Mouse (Mus musculus) ES-E14 (cell line): ENCODE data around the gene Zfp385b. TPM values are rescaled to one million over a fixed set of nuclear protein-coding genes. Genes with fewer than 3 reads are reported as not detected.

Source experiments
- DNase-seq: peaks from one replicate; pipeline ENCODE4 v3.0.0-alpha.2; 2013; ENCODE audit warnings: low read depth, low spot score
- H3K27ac ChIP-seq: 2 replicates; pipeline ENCODE4 v1.5.1; 2012; ENCODE audit warnings: low read depth, mild to moderate bottlenecking, low read length, moderate library complexity, mixed read lengths; ENCODE audit not compliant: poor library complexity, insufficient read depth, severe bottlenecking
- H3K36me3 ChIP-seq: 2 replicates; pipeline ENCODE4 v1.6.1; 2012; ENCODE audit warnings: mild to moderate bottlenecking, low read length, moderate library complexity, mixed read lengths; ENCODE audit not compliant: control insufficient read depth, poor library complexity, insufficient read depth, severe bottlenecking
- H3K4me1 ChIP-seq, 2 experiments: fragments of 150-350 bp in 1 of 2; sonication (generic) in 1 of 2; 2 replicates each; pipeline ENCODE4 v1.6.1; 2012; ENCODE audit warnings: low read length in 2 of 2, mild to moderate bottlenecking in 1 of 2, mixed read lengths in 1 of 2; ENCODE audit not compliant: control insufficient read depth in 2 of 2, insufficient read depth in 2 of 2, poor library complexity in 1 of 2
- H3K4me3 ChIP-seq, 2 experiments: fragments of 150-350 bp in 1 of 2; sonication (generic) in 1 of 2; 2 replicates each; pipeline ENCODE4 v1.5.1; 2012; ENCODE audit warnings: low read length in 2 of 2, low read depth in 1 of 2, mild to moderate bottlenecking in 1 of 2, mixed read lengths in 1 of 2; ENCODE audit not compliant: insufficient read depth in 1 of 2, poor library complexity in 1 of 2, severe bottlenecking in 1 of 2
- H3K9ac ChIP-seq: 2 replicates; pipeline ENCODE4 v1.6.1; 2012; ENCODE audit warnings: low read depth, mild to moderate bottlenecking, low read length, mixed read lengths; ENCODE audit not compliant: poor library complexity, insufficient read depth, severe bottlenecking
- H3K9me3 ChIP-seq: fragments of 150-350 bp; sonication (generic); 2 replicates; pipeline ENCODE4 v1.6.1; 2012; ENCODE audit warnings: low read depth, mild to moderate bottlenecking, low read length; ENCODE audit not compliant: control insufficient read depth, insufficient read depth
- CHD2 ChIP-seq: IDR thresholded peaks from 2 replicates; pipeline ENCODE4 v1.6.1; 2014; ENCODE audit warnings: mild to moderate bottlenecking, low read depth, low read length, inconsistent platforms
- HCFC1 ChIP-seq: IDR thresholded peaks from 2 replicates; pipeline ENCODE4 v1.6.1; 2012; ENCODE audit warnings: low read length, inconsistent platforms, borderline replicate concordance; ENCODE audit not compliant: insufficient read depth
- MAFK ChIP-seq: IDR thresholded peaks from 2 replicates; pipeline ENCODE4 v1.6.1; 2014; ENCODE audit warnings: mild to moderate bottlenecking, low read depth, low read length, inconsistent platforms; ENCODE audit not compliant: insufficient read depth
- ZC3H11A ChIP-seq: IDR thresholded peaks from 2 replicates; pipeline ENCODE4 v1.6.1; 2012; ENCODE audit warnings: low read depth, mild to moderate bottlenecking, inconsistent platforms, low read length, borderline replicate concordance
- ZNF384 ChIP-seq: IDR thresholded peaks from 2 replicates; pipeline ENCODE4 v1.6.1; 2012; ENCODE audit warnings: low read depth, low read length, inconsistent platforms
- in situ Hi-C, 2 experiments: fragments of 600-800 bp; cut with MboI; formaldehyde crosslinking; loops; one replicate each; pipeline ENCODE4 v1.15.1; 2025; ENCODE audit warnings: low sequenced_read_pairs in 2 of 2, inconsistent platforms in 1 of 2; ENCODE audit not compliant: unreplicated experiment in 2 of 2
- total RNA-seq: library from RNA; depleted of rRNA; stranded (reverse); fragments of 300-350 nt; gene quantifications from 2 replicates; pipeline ENCODE4 v1.2.3, GENCODE M21; 2012

Gene Zfp385b
- total RNA-seq, 1 experiment, result 0.09 TPM

DNA sequence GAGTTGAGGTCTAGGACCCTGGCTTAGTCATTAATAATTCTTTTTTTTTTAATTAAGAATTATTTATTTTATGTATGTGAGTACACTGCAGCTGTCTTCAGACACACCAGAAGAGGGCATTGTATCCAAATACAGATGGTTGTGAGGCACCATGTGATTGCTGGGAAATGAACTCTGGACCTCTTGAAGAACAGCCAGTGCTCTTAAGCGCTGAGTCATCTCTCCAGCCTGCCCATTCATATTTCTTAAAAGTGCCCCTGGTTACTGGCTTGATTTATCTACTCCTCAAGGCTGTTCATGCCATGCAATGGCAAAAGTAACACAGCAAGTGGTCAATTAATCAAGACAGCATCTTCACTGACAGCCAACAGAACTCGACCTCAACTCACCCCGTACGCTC lies 130.8 kb downstream of the Zfp385b start:
- TF ChIP-seq ZC3H11A (no peak), MAFK (no peak), HCFC1 (no peak), ZNF384 (no peak), CHD2 (no peak)
- Histone ChIP-seq H3K36me3 (no peaks in the 10 kb centered on the region), H3K9ac (no peak overlapping the region), H3K4me3 (no peak overlapping the region), H3K9me3 (no peaks in the 10 kb centered on the region), H3K27ac (no peak overlapping the region), H3K4me1 (no peaks in the 10 kb centered on the region)
- DNase-seq, result no peak
- in situ Hi-C loops, result no loop called here

DNA sequence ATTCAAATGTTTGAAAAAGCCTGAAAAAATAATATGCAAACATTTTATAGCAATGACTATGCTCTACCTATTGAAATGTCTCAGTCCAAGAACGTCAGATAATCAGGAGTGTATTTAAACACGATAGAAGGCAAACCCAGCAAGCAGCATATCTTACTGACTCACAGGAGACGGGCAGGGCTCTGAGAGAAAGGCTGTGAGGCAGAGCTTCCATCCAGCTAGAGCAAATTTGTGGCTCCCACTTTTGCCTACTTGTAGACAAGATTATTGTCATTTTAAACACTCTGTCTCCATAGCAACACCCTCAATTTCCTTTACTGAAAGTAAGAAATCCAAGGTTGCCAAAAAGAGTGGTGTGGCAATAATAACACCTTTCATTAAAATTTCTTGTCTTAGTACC lies 135.4 kb downstream of the Zfp385b start:
- TF ChIP-seq ZC3H11A, result no peak
- TF ChIP-seq HCFC1, result no peak
- DNase-seq, result no peak
- in situ Hi-C loops, result no loop called here
- no peaks in the 10 kb centered on the region for H3K9me3 ChIP-seq
- no peak overlapping the region for H3K9ac ChIP-seq
- H3K4me1 ChIP-seq, result no peaks in the 10 kb centered on the region
- H3K27ac ChIP-seq, result no peak overlapping the region
- H3K36me3 ChIP-seq, result no peaks in the 10 kb centered on the region
- no peak overlapping the region for H3K4me3 ChIP-seq

DNA sequence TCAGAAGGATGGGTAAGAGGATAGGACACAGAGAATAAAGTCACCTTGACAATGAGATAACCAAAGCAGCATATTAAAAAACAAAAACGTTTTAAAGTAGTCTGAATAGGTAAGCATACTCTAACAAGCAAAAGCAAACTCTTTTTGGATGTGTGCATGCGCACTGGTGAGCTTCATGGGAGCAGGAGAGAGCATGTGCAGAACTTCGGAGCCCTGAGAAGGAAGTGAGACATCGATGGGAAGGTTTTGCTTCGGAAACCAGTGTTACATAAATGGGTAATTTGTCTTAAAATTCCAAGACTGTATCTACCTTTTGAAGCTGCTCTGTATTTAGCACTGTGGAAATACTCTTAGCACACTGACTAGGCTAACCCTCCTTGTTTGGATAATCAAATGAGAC lies 137.2 kb downstream of the Zfp385b start:
- Histone ChIP-seq H3K4me1 (no peaks in the 10 kb centered on the region), H3K4me3 (no peak overlapping the region), H3K27ac (no peak overlapping the region), H3K36me3 (no peaks in the 10 kb centered on the region), H3K9me3 (no peaks in the 10 kb centered on the region), H3K9ac (no peak overlapping the region)
- in situ Hi-C loops, result no loop called here
- no peak for DNase-seq
- no peak for TF ChIP-seq ZNF384
- no peak for TF ChIP-seq HCFC1

DNA sequence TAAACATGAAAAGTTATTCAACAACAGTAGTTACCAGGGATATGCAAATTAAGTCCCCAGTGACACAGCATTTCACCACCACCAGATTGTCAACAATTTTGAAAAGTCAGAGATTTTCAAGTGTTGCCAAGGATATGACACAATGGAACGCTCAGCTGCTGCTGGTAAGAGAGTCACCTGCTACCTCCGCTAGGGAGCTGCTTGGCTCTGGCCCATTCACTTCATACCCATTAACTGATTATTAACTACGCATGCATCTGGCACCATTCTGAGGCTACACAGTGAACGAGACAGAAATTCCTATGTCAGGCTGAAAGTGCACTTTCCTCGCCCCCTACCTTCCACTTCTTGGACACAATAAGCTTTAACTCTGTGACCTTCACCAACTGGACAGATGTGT lies 137.7 kb downstream of the Zfp385b start:
- Histone ChIP-seq H3K9me3 (no peaks in the 10 kb centered on the region), H3K4me3 (no peak overlapping the region), H3K36me3 (no peaks in the 10 kb centered on the region), H3K4me1 (no peaks in the 10 kb centered on the region), H3K9ac (no peak overlapping the region), H3K27ac (no peak overlapping the region)
- no peak for DNase-seq
- TF ChIP-seq MAFK, result no peak
- TF ChIP-seq ZC3H11A, result no peak
- TF ChIP-seq CHD2, result no peak
- no peak for TF ChIP-seq HCFC1
- in situ Hi-C loops, result no loop called here

DNA sequence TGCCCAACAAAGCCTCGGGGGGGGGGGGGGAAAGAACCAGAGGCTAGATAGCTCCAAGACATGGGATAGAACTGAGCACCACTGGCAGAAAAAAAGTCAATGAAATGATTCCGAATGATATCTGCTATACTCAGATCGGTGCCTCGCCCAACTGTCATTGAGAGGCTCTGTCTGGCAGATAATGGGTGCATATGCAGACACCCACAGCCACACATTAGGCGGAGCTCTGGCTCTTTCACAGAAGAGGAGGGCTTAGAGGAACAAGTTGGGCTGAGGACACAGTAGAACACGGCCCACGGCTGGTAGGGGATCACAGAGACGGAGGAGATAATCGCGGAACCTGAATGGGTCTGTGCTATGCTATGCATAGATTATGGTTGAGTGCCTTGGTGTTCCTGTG lies 145.7 kb downstream of the Zfp385b start:
- in situ Hi-C loops, result no loop called here
- H3K36me3 ChIP-seq, result no peaks in the 10 kb centered on the region
- no peak overlapping the region for H3K4me3 ChIP-seq
- no peak overlapping the region for H3K27ac ChIP-seq
- no peaks in the 10 kb centered on the region for H3K4me1 ChIP-seq
- no peak for DNase-seq
- no peaks in the 10 kb centered on the region for H3K9me3 ChIP-seq
- no peak overlapping the region for H3K9ac ChIP-seq
- no peak for TF ChIP-seq HCFC1
- TF ChIP-seq CHD2, result no peak
- TF ChIP-seq ZNF384, result no peak
- no peak for TF ChIP-seq MAFK
- TF ChIP-seq ZC3H11A, result no peak
